Mouse (Mus musculus): ENCODE measurements around the gene Stfa2l1.
"Not testable (repeated sequence)": the region's sequence is repeated elsewhere in the genome, so short reads cannot be mapped to it uniquely, and the experiment has no call there.

Stfa2l1 gene

GRCm38 (mm10) chr16:36156402-36156975 lies at the start of gene Stfa2l1:
Gene Stfa2l1 (plus strand): TSS chr16:36156811.
- DNase-seq (ENCODE audit: low spot score) = no peak

GRCm38 (mm10) chr16:36111486-36111885 lies 45.1 kb upstream of the Stfa2l1 start:
- not testable (repeated sequence) for DNase-seq (ENCODE audit: low spot score)

- not testable (repeated sequence) for DNase-seq (ENCODE audit: low spot score)
Measured at GRCm38 (mm10) chr16:36115751-36116150, 40.9 kb upstream of the Stfa2l1 start.

- no peak for DNase-seq (ENCODE audit: low spot score)
Measured at GRCm38 (mm10) chr16:36128092-36128491, 28.5 kb upstream of the Stfa2l1 start.

- no peak for DNase-seq (ENCODE audit: low spot score)
Measured at GRCm38 (mm10) chr16:36131141-36131540, 25.5 kb upstream of the Stfa2l1 start, which contains the start of gene Csta1. Gene Csta1 (minus strand): TSS chr16:36131241.

GRCm38 (mm10) chr16:36138201-36138600 lies 18.4 kb upstream of the Stfa2l1 start:
- no peak for DNase-seq (ENCODE audit: low spot score)

- DNase-seq (ENCODE audit: low spot score) = not testable (repeated sequence)
Measured at GRCm38 (mm10) chr16:36167841-36168240, 11.2 kb downstream of the Stfa2l1 start.

- no peak for DNase-seq (ENCODE audit: low spot score)
Measured at GRCm38 (mm10) chr16:36176108-36176507, 19.5 kb downstream of the Stfa2l1 start.

GRCm38 (mm10) chr16:36179910-36180309 lies 23.3 kb downstream of the Stfa2l1 start:
- DNase-seq (ENCODE audit: low spot score) = no peak

- DNase-seq (ENCODE audit: low spot score) = not testable (repeated sequence)
Measured at GRCm38 (mm10) chr16:36183912-36184311, 27.3 kb downstream of the Stfa2l1 start, which contains the start of gene Gm5483. Gene Gm5483 (plus strand): TSS chr16:36184212.

GRCm38 (mm10) chr16:36199226-36199625 lies 42.6 kb downstream of the Stfa2l1 start:
- DNase-seq (ENCODE audit: low spot score) = no peak

GRCm38 (mm10) chr16:36203846-36204245 lies 47.2 kb downstream of the Stfa2l1 start:
- DNase-seq (ENCODE audit: low spot score) = no peak

GRCm38 (mm10) chr16:36205684-36206083 lies 49.1 kb downstream of the Stfa2l1 start:
- DNase-seq (ENCODE audit: low spot score) = not testable (repeated sequence)

GRCm38 (mm10) chr16:36209967-36210453 lies 53.4 kb downstream of the Stfa2l1 start, which contains the start of gene Gm5416:
Gene Gm5416 (plus strand): TSS chr16:36210403.
- no peak for DNase-seq (ENCODE audit: low spot score)
